Mouse (Mus musculus) cerebellum, adult 2 months (tissue): ENCODE measurements around the gene Rbm47.

Source experiments
- CTCF ChIP-seq: fragments of 200-500 bp; IDR thresholded peaks from 2 replicates; pipeline ENCODE4 v1.5.1; 2011; ENCODE audit warnings: low read depth, mild to moderate bottlenecking, control low read depth, low read length, moderate library complexity, borderline replicate concordance; ENCODE audit not compliant: insufficient read depth
- POLR2A ChIP-seq: fragments of 200-500 bp; IDR thresholded peaks from 2 replicates; pipeline ENCODE4 v1.6.1; 2011; ENCODE audit warnings: low read length, control low read depth, borderline replicate concordance; ENCODE audit not compliant: insufficient read depth

DNA sequence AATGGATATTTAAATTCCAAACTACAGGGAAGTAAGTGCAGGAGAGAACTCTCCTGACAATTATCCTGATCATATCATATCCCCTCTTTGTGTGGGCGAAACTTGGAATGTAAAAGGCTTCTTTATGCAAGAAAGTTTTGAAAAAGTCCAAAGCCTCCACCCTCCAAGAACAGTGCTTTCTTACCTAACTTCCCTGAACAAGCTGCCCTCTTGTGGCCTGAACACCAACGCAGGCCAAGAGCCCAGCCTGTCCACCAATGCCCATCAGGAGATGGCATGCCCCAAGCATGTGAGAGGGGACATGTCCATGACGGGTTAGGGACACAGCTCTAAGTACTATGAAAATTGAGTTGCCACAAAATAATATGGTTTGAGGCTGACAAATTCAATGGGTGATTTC, 71.3 kb downstream of the Rbm47 start:
- no peak for TF ChIP-seq POLR2A
- TF ChIP-seq CTCF: no peak
